Mouse (Mus musculus): Measurements from ENCODE around the gene Ccdc12.

- no peak for TF ChIP-seq TAL1 (IDR thresholded peaks at IDR 0.05; ENCODE audit: low read length)
- no peak for TF ChIP-seq GATA1 (IDR thresholded peaks at IDR 0.05; ENCODE audit: low read length)
Observed at GRCm38 (mm10) chr9:110695165-110695755, 39.0 kb downstream of the Ccdc12 start.

Data from erythroblast, embryonic 14.5 days (primary cell).